Mouse (Mus musculus): ENCODE results near the gene Xpot.

Xpot gene

DNA sequence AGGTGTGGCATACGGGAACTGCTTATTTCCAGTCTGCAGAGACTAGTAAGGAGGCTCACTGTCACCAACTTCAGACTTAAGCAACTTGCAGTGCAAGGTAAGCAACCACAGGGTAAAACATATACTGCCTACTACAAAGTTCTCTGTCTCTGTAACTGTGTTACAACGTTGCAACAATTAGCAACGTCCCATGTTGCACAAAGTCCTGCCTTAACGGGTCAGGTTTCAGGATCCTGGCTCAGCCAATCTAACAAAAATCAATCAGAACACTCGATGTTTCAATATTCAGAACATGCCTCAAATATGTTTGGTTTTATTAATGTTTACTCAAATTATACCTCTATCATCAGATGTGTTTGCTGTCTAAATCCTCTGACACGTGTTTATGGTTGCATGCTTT, 3.7 kb downstream of the Xpot start:
- no peak for DNase-seq (ENCODE audit: low spot score in 2 of 2)

- DNase-seq (ENCODE audit: low spot score in 2 of 2), result no peak
Measured at GRCm38 (mm10) chr10:121615935-121616334, 10.2 kb downstream of the Xpot start.

DNA sequence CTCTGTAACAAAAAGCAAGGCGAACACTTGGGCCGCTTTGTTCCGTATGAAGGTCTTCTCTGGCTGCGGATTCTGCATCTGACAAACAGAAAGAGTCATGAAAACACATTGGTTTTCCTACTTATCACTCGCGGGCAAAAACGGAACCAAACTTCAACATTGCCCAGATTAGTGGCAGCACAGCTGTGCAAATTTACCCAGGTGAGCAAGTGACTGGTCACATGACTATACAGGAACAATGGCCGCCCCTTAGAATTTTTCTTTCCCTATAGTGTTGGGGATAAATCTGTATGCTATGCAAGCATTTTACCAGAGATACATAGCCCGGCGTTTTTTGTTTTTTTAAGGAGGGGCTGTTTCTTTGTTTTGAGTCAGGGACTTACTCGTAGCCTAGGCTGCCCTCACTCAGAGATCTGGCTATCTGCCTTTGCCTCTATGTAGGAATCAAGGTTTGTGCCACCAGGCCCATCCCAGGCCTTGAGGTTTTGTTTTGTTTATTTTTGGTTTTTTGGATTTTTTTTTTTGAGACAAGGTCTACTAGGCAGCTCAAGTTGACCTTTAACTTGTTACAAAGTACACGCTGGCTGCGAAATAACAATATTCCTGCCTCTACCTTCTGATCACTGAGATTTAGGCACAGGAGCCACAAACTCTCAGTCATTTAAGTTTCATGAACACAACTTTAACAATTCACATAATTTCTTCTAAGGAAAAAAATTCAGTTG, 10.8 kb downstream of the Xpot start:
- DNase-seq (ENCODE audit: low spot score in 2 of 2), result no peak

DNA sequence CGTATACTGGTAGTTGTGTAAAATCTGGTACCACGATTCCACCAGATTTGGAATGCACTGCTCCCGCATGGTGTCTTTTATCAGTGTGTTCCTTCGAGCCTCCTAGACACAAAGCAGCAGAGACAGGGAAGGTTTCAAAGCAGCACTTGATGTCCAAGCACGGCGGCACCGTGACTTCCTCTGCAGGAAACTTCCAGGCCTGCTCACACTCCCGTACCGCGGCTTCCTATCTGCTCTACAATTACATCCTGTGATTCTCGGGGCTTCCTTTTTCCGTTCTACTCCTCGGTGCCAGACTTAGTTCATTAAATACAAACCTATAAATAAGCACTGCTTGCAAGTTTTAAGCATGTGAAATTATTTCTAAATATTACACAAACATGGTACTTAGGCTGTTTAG, 12.6 kb downstream of the Xpot start:
- no peak for DNase-seq (ENCODE audit: low spot score in 2 of 2)

- no peak for DNase-seq (ENCODE audit: low spot score in 2 of 2)
Measured at GRCm38 (mm10) chr10:121612448-121612847, 13.7 kb downstream of the Xpot start.

DNA sequence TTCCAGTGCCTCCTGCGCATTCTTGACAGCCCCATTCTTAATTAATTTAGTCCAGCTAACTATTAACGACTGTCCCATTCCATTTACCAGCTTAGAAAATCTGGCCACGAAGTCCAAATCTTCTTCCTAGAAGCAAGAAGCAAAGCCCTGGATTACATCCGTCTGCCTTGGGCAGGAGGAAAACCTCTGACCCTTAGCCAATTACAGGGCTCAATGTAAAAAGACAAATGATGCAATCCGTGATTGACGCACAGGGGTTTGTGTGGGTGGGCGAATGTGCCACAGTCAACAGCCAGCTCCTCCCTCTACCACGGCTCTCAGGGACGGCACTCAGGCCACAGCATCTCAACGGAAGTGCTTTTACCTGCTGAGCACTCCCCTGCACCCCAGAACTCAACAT, 14.5 kb downstream of the Xpot start:
- DNase-seq (ENCODE audit: low spot score in 2 of 2), result no peak

- no peak for DNase-seq (ENCODE audit: low spot score in 2 of 2)
Measured at GRCm38 (mm10) chr10:121608177-121608576, 18.0 kb downstream of the Xpot start.

- DNase-seq (ENCODE audit: low spot score in 2 of 2), result no peak
Measured at GRCm38 (mm10) chr10:121604632-121605344, 21.3 kb downstream of the Xpot start.

- DNase-seq (ENCODE audit: low spot score in 2 of 2), result no peak
Measured at GRCm38 (mm10) chr10:121603556-121603955, 22.6 kb downstream of the Xpot start.

- DNase-seq (ENCODE audit: low spot score in 2 of 2), result no peak
Measured at GRCm38 (mm10) chr10:121601272-121601671, 24.9 kb downstream of the Xpot start.

DNA sequence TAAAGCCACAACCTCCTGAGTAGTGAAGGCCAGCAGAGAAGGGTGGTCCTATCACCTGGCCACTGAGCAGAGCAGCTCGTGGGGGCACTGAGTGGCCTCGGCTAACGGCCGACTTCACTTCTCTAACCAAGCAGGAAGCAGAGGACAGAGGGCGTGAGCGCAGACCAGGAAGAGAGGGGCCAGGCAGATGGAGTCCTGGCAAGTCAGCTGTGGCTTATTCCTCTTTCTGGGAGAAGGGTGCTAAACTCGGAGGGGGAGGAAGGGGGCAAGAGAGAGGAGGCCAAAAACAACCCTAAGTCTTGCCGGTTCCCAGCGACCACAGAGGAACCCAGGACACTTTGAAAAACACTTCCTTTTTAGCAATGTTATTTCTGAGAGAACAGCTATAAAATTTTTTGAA, 29.6 kb downstream of the Xpot start:
- no peak for DNase-seq (ENCODE audit: low spot score in 2 of 2)

- no peak for DNase-seq (ENCODE audit: low spot score in 2 of 2)
Measured at GRCm38 (mm10) chr10:121591106-121591505, 35.0 kb downstream of the Xpot start.

- DNase-seq (ENCODE audit: low spot score in 2 of 2), result no peak
Measured at GRCm38 (mm10) chr10:121587371-121587840, 38.7 kb downstream of the Xpot start.

- DNase-seq (ENCODE audit: low spot score in 2 of 2), result peak; percentile 85 to 89
Measured at GRCm38 (mm10) chr10:121586675-121587370, 39.3 kb downstream of the Xpot start, which contains the start of gene Tbk1. Tbk1 (minus strand) TSS chr10:121586787.

- peak; percentile 12 to 19 for DNase-seq (ENCODE audit: low spot score in 2 of 2)
Measured at GRCm38 (mm10) chr10:121585791-121586642, 40.1 kb downstream of the Xpot start.

GRCm38 (mm10) chr10:121585056-121585790, 40.9 kb downstream of the Xpot start:
- no peak for DNase-seq (ENCODE audit: low spot score in 2 of 2)

GRCm38 (mm10) chr10:121584033-121584432, 42.1 kb downstream of the Xpot start:
- DNase-seq (ENCODE audit: low spot score in 2 of 2), result no peak

DNA sequence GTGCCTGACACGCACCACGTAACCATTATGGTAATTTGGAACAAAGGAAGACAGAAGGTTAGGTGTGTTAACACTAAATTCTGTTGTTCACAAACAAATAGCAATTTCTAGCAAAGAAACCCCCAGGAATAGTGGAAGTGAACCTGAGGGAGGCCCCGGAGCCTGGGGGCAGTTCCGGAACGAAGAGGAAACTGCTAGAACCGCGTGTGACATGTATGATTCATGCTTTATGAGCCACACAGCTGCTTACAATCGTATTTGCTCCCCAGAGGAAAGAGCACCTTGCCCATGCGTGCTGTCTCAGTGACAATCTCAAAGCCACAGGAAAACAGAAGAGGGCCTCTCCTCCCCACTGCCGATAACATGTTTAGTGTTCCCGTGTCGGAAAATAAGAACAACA, 43.1 kb downstream of the Xpot start:
- no peak for DNase-seq (ENCODE audit: low spot score in 2 of 2)

- no peak for DNase-seq (ENCODE audit: low spot score in 2 of 2)
Measured at GRCm38 (mm10) chr10:121582287-121582686, 43.8 kb downstream of the Xpot start.

DNA sequence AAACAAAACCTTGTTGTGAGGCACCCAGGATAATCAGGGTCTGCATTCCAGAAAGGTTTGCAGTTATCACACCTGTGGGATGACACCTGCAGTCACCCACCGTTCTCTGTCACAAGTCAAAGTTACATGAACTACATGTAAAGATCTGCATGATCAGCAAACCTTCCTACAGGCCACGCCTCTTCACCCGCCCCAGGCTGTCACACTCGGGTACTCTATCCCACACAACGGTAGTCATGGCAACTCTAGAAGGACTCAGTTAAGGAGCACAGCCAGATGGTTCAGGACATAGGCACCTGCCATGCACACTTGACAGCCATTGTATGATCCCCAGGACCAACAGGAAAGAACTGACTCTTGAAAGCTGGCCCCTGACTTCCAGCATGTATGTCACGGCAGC, 44.7 kb downstream of the Xpot start:
- DNase-seq (ENCODE audit: low spot score in 2 of 2), result no peak

DNA sequence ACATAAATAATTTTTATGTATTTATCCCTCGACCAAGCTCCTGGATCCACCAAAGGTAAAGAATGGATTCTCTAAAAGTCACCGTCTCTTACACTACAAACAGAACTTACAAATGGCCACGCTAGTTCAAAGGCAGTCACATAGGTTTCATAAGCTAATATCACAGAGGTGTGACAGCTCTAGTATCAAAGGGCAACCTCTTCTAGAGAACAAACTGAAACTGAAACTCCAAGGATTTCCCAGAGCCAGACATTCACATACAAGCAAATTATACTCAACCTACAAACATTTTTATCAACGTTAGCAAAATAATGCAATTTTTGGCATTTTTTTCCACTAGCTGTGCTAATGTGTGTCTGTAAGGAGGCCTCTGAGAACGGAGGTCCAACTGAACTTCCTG, 45.8 kb downstream of the Xpot start:
- no peak for DNase-seq (ENCODE audit: low spot score in 2 of 2)
